Mouse (Mus musculus): ENCODE results near the gene Cyp2c37.
"Not testable (repeated sequence)": the region's sequence is repeated elsewhere in the genome, so short reads cannot be mapped to it uniquely, and the experiment has no call there.

Cyp2c37 gene

GRCm38 (mm10) chr19:39992140-39992539, at the start of gene Cyp2c37:
TSS of gene Cyp2c37 (plus strand) at chr19:39992424.
- DNase-seq: not testable (repeated sequence)

DNA sequence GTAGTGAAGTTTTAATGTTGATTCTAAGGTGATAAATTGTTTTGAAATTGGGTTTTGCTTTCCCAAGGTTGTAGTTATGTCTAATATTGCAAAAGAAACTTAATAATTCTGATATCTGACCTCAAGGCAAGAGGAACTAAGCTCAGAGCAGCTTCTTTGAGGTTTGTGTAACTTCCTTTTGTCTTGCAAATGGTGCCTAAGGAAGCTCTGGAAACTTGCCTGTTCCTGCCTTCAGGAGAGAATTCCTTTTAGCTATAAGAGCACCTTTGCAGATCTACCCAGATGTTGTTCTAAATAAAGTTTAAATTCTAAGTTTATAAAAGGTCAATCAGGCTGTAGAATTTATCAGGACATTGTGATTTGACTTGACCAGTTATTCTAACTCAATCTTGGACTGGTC, 31.4 kb upstream of the Cyp2c37 start:
- DNase-seq: not testable (repeated sequence)

- not testable (repeated sequence) for DNase-seq
Observed at GRCm38 (mm10) chr19:39971096-39971495, 21.1 kb upstream of the Cyp2c37 start.

DNA sequence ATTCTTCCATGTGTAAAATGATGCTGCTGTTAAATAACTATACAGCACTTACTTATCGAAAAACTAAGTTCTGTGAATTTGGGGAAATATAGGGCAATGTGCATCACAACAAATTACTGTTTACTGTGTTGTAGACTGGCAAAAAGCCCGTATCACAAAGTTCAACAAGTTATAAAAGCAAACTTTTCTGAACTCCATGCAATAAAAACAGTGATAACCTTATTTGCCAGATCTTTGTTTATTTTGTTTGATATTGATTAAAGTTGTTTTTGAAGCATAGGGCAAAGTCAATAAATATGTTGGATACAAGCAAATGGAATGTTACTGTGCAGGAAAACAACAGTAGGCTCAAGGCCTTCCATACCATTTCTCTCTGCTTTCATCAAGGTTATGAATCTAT, 2.8 kb upstream of the Cyp2c37 start:
- no peak for DNase-seq

Data from cerebellum, adult 9-11 months (tissue).